Mouse (Mus musculus): Measurements from ENCODE around the gene 6330409D20Rik. TPM values are rescaled to one million over a fixed set of nuclear protein-coding genes. Genes with fewer than 3 reads are reported as not detected.

6330409D20Rik gene
- total RNA-seq, 1 experiment = not detected

DNA sequence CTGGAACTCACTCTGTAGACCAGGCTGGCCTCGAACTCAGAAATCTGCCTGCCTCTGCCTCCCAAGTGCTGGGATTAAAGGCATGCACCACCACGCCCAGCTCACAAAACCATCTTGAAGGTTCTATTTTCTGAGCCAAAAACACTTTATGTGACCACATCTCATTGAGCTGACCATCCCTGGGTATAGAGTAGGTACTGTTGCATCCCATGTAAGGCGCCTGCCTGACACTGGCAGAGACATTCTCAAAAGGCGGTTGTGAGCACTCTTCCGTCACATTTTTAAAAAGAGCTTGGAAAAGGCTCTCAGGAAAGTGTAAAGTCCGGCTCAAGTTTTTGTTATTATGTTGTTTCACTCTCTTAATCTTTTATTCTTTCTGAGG lies 15.8 kb upstream of the 6330409D20Rik start:
- Histone ChIP-seq H3K4me3 (ENCODE audit: insufficient read depth in 1 of 2, low read depth in 1 of 2, low read length in 2 of 2, poor library complexity in 1 of 2, severe bottlenecking in 1 of 2) (no peak overlapping the region), H3K9ac (ENCODE audit: insufficient read depth, low read depth, low read length, poor library complexity, severe bottlenecking) (no peak overlapping the region), H3K9me3 (ENCODE audit: control insufficient read depth, insufficient read depth, low read depth, low read length) (no peaks in the 10 kb centered on the region), H3K4me1 (ENCODE audit: control insufficient read depth in 2 of 2, insufficient read depth in 2 of 2, low read length in 2 of 2, poor library complexity in 1 of 2) (peaks cover 2% of the 10 kb centered on the region in 2 experiments; a peak in 2 of 4 replicates), H3K27ac (ENCODE audit: insufficient read depth, low read depth, low read length, poor library complexity, severe bottlenecking) (no peak overlapping the region), H3K36me3 (ENCODE audit: control insufficient read depth, insufficient read depth, low read length, poor library complexity, severe bottlenecking) (peaks cover 11% of the 10 kb centered on the region)
- in situ Hi-C loops (cut with MboI; ENCODE audit: low sequenced_read_pairs in 2 of 2, unreplicated experiment in 2 of 2) = no loop called here
- no peak for DNase-seq (ENCODE audit: low read depth, low spot score)
- no peak for TF ChIP-seq ZNF384 (IDR thresholded peaks at IDR 0.05; ENCODE audit: low read depth, low read length)
- TF ChIP-seq MAFK (IDR thresholded peaks at IDR 0.05; ENCODE audit: insufficient read depth, low read depth, low read length) = no peak
- TF ChIP-seq HCFC1 (IDR thresholded peaks at IDR 0.05; ENCODE audit: borderline replicate concordance, insufficient read depth, low read length) = no peak
- no peak for TF ChIP-seq CHD2 (IDR thresholded peaks at IDR 0.05; ENCODE audit: low read depth, low read length)
- no peak for TF ChIP-seq ZC3H11A (IDR thresholded peaks at IDR 0.05; ENCODE audit: borderline replicate concordance, low read depth, low read length)

DNA sequence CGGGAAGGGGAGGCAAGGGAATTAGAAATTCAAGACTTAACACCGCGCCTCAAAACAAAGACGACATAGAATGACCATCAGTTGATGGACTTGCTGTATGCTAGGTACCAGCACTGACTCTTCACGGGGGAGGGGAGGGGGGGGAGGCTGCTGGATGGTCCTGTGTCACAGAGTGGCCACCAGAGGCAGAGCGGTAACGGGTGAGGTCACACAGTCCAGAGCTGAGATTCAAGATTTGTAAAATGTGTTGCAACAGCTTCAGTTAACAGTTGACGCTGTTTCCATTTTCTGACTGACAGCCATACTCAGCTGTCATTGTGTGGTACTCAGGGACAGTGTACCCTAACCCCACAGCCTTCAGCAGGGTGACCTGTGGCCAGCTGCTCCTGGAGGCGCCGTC lies 11.4 kb upstream of the 6330409D20Rik start:
- TF ChIP-seq CHD2 (IDR thresholded peaks at IDR 0.05; ENCODE audit: low read depth, low read length) = no peak
- TF ChIP-seq HCFC1 (IDR thresholded peaks at IDR 0.05; ENCODE audit: borderline replicate concordance, insufficient read depth, low read length) = no peak
- no peak for TF ChIP-seq MAFK (IDR thresholded peaks at IDR 0.05; ENCODE audit: insufficient read depth, low read depth, low read length)
- TF ChIP-seq ZNF384 (IDR thresholded peaks at IDR 0.05; ENCODE audit: low read depth, low read length) = no peak
- no peak for TF ChIP-seq ZC3H11A (IDR thresholded peaks at IDR 0.05; ENCODE audit: borderline replicate concordance, low read depth, low read length)

DNA sequence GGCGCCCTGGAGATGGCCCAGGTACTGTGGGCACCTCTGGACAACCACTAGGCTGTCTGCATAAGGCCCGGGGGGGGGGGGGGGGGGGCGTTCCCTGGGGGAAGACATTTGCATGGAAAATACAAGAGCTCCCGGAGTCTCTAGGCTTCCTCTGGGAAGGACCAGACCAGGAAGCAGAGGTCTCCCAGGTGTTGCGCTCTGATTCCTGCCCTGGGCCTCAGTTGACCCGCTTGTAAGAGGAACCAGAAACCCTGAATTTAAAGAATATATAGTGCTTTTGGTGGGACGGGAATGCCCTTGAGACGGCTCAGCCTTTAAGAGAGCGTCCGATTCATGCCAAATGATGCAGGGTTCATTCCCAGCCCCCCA lies 10.8 kb upstream of the 6330409D20Rik start:
- Histone ChIP-seq H3K4me1 (ENCODE audit: control insufficient read depth in 2 of 2, insufficient read depth in 2 of 2, low read length in 2 of 2, poor library complexity in 1 of 2) (peaks cover 2 to 3% of the 10 kb centered on the region in 2 experiments; a peak in 2 of 4 replicates), H3K27ac (ENCODE audit: insufficient read depth, low read depth, low read length, poor library complexity, severe bottlenecking) (no peak overlapping the region), H3K4me3 (ENCODE audit: insufficient read depth in 1 of 2, low read depth in 1 of 2, low read length in 2 of 2, poor library complexity in 1 of 2, severe bottlenecking in 1 of 2) (peak overlapping the region; percentile 49 to 50), H3K9ac (ENCODE audit: insufficient read depth, low read depth, low read length, poor library complexity, severe bottlenecking) (no peak overlapping the region), H3K9me3 (ENCODE audit: control insufficient read depth, insufficient read depth, low read depth, low read length) (no peaks in the 10 kb centered on the region), H3K36me3 (ENCODE audit: control insufficient read depth, insufficient read depth, low read length, poor library complexity, severe bottlenecking) (no peaks in the 10 kb centered on the region; the same call in 1 of the 2 replicates)
- in situ Hi-C loops (cut with MboI; ENCODE audit: low sequenced_read_pairs in 2 of 2, unreplicated experiment in 2 of 2) = no loop called here
- no peak for DNase-seq (ENCODE audit: low read depth, low spot score)
- TF ChIP-seq HCFC1 (IDR thresholded peaks at IDR 0.05; ENCODE audit: borderline replicate concordance, insufficient read depth, low read length) (no peak), CHD2 (IDR thresholded peaks at IDR 0.05; ENCODE audit: low read depth, low read length) (no peak), ZC3H11A (IDR thresholded peaks at IDR 0.05; ENCODE audit: borderline replicate concordance, low read depth, low read length) (no peak), ZNF384 (IDR thresholded peaks at IDR 0.05; ENCODE audit: low read depth, low read length) (no peak)

More for the DNA sequence above, 11.4 kb upstream of the 6330409D20Rik start:
- peaks cover 2 to 3% of the 10 kb centered on the region in 2 experiments; a peak in 2 of 4 replicates for H3K4me1 ChIP-seq (ENCODE audit: control insufficient read depth in 2 of 2, insufficient read depth in 2 of 2, low read length in 2 of 2, poor library complexity in 1 of 2)
- H3K9me3 ChIP-seq (ENCODE audit: control insufficient read depth, insufficient read depth, low read depth, low read length) = no peaks in the 10 kb centered on the region
- H3K9ac ChIP-seq (ENCODE audit: insufficient read depth, low read depth, low read length, poor library complexity, severe bottlenecking) = no peak overlapping the region
- H3K27ac ChIP-seq (ENCODE audit: insufficient read depth, low read depth, low read length, poor library complexity, severe bottlenecking) = no peak overlapping the region
- H3K36me3 ChIP-seq (ENCODE audit: control insufficient read depth, insufficient read depth, low read length, poor library complexity, severe bottlenecking) = no peaks in the 10 kb centered on the region; the same call in 1 of the 2 replicates
- DNase-seq (ENCODE audit: low read depth, low spot score) = no peak
- in situ Hi-C loops (cut with MboI; ENCODE audit: low sequenced_read_pairs in 2 of 2, unreplicated experiment in 2 of 2) = no loop called here
- H3K4me3 ChIP-seq (ENCODE audit: insufficient read depth in 1 of 2, low read depth in 1 of 2, low read length in 2 of 2, poor library complexity in 1 of 2, severe bottlenecking in 1 of 2) = no peak overlapping the region

DNA sequence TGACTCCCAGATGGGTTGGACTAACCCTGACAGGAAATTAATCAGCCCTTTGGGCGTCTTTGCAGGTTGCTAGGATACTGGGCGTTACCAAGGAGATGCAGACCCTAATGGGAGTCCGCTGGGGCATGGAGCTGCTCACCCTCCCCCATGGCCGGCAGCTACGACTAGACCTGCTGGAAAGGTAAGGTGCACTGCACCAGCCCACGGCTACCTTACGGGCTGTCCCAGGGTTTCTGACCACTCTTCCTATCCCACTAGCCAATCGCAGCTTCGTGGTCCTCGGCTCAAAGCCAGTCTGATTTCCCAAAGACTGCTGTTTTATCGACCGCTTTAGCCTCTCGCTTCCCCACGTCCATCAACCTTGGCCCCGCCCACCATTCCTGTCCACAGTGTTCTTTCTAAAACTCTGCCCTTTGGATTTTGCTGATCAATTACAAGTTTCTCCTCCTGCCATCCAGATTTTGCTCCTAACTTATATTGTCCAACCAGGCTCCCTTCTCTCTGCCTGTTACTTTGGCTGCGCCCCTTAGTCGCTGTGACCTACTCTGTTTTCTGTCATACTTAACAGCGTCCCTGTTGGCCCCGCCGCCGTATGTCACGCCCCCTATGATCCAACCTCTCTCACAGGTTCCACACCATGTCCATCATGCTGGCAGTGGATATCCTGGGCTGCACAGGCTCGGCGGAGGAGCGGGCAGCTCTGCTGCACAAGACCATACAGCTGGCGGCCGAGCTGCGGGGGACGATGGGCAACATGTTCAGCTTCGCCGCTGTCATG lies 10.3 kb upstream of the 6330409D20Rik start:
- in situ Hi-C loops (cut with MboI; ENCODE audit: low sequenced_read_pairs in 2 of 2, unreplicated experiment in 2 of 2) = no loop called here
- H3K4me1 ChIP-seq (ENCODE audit: control insufficient read depth in 2 of 2, insufficient read depth in 2 of 2, low read length in 2 of 2, poor library complexity in 1 of 2) = peaks cover 2 to 3% of the 10 kb centered on the region in 2 experiments; a peak in 2 of 4 replicates
- H3K9ac ChIP-seq (ENCODE audit: insufficient read depth, low read depth, low read length, poor library complexity, severe bottlenecking) = no peak overlapping the region
- TF ChIP-seq ZNF384 (IDR thresholded peaks at IDR 0.05; ENCODE audit: low read depth, low read length) = no peak
- no peak for TF ChIP-seq CHD2 (IDR thresholded peaks at IDR 0.05; ENCODE audit: low read depth, low read length)
- TF ChIP-seq ZC3H11A (IDR thresholded peaks at IDR 0.05; ENCODE audit: borderline replicate concordance, low read depth, low read length) = no peak
- no peak overlapping the region for H3K27ac ChIP-seq (ENCODE audit: insufficient read depth, low read depth, low read length, poor library complexity, severe bottlenecking)
- peak overlapping the region; percentile 49 to 50 for H3K4me3 ChIP-seq (ENCODE audit: insufficient read depth in 1 of 2, low read depth in 1 of 2, low read length in 2 of 2, poor library complexity in 1 of 2, severe bottlenecking in 1 of 2)
- no peaks in the 10 kb centered on the region; the same call in 1 of the 2 replicates for H3K36me3 ChIP-seq (ENCODE audit: control insufficient read depth, insufficient read depth, low read length, poor library complexity, severe bottlenecking)
- DNase-seq (ENCODE audit: low read depth, low spot score) = peak; percentile 59
- no peaks in the 10 kb centered on the region for H3K9me3 ChIP-seq (ENCODE audit: control insufficient read depth, insufficient read depth, low read depth, low read length)
